Mouse (Mus musculus): Measurements from ENCODE around the gene Caskin1.
A peak's percentile ranks its signal among the peaks of the same experiment; 100 is the strongest.

Gene Caskin1

GRCm38 (mm10) chr17:24531064-24531463 lies 42.7 kb downstream of the Caskin1 start:
- no peak for DNase-seq (ENCODE audit: low read depth, low spot score)

DNA sequence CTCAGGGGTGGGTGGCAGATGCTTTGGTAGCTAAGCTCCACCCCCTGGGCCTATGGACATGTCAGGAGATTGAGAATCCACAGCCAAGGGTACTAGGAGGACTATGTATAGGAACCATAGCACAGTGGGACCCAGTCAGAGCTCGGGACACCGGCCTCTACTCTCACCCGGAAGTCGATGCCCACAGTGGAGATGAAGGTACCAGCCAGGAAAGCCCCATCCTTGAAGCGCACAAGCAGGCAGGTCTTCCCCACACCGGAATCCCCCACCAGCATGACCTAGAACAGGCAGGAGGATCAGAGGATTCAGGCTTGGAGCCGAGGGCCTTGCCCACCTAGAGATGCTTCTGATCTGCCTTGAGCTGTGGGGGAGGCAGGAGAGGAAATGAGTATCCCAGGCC lies 43.6 kb downstream of the Caskin1 start:
- DNase-seq (ENCODE audit: low read depth, low spot score) = no peak

GRCm38 (mm10) chr17:24533099-24533992 lies 44.9 kb downstream of the Caskin1 start:
- DNase-seq (ENCODE audit: low read depth, low spot score) = peak; percentile 98

DNA sequence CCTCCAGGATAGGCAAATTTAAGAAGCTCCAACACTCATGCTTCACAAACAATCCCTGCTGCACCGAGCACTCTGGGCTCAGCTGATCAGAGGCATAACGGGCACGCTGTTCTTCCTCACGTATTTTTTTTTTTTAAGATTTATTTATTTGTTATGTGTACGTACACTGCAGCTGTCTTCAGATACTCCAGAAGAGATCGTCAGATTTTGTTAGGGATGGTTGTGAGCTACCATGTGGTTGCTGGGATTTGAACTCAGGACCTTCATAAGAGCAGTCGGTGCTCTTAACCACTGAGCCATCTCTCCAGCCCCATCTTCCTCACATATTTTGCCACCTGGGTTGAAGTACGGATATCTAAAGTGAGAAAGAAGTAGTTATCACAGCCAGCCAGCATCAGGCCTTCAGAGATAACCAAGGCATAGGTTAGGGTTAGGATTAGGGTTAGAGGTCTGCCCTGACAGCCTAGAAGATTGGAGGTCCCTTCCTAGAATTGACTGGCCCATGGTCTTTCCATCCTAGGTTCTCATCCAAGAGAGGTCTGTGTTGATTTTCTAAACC lies 45.8 kb downstream of the Caskin1 start, which contains the start of gene Rab26:
Rab26 (minus strand) TSS at position 51 of the 559 bp plus-strand sequence.
- no peak for DNase-seq (ENCODE audit: low read depth, low spot score)

DNA sequence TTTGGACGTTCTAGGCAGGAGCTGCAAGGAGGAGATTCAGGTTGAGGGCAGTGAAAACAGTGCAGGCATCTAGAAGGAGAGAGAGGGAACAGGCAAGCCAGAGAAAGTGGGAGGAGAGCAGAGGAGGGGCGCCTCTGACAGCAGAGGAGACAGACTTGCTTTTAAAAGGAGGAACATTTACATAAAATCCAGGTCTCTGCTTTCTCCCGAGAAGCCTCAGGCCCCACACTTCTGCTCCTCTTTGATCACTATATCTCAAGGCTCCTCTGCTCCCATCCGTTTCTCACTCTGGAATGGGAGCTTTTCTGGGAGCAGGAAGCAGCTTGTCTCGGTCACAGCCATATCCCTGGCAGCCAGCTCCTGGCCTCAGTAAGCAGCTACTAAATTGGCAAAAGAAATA lies 46.9 kb downstream of the Caskin1 start:
- no peak for DNase-seq (ENCODE audit: low read depth, low spot score)

DNA sequence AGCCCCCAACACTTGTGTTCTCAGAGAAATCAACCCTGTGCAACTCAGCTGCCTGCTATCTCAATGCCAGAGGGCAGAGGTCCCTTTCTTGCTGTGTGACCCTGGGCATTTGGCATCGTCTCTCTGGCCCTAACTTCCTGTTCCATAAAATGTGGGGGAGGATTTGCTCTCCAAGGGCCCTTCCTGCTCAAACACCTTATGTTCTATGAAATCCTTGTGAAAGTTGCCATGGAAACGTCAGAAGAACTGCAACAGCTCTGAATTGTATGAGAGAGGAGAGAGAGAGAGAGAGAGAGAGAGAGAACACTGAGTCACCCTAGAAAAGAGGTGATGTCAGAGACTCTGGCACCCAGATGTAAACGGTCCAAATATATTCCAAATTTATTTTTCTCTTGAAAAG lies 49.1 kb downstream of the Caskin1 start:
- no peak for DNase-seq (ENCODE audit: low read depth, low spot score)

DNA sequence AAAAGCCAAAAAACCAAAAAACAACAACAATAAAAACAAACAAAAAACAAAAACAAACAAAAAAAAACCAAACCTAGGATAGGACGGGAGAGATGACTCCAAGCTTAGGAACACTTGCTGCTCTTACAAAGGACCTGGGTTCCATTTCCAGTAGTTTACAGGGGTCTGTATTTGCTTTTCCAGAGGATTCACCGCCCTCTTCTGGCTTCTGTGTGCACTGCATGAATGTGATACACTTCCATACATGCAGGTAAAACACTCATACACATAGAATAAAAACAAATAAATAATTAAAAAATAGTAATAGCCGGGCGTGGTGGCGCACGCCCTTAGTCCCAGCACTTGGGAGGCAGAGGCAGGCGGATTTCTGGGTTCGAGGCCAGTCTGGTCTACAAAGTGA lies 50.5 kb downstream of the Caskin1 start:
- DNase-seq (ENCODE audit: low read depth, low spot score) = peak; percentile 77

- DNase-seq (ENCODE audit: low read depth, low spot score) = peak; percentile 39
Measured at GRCm38 (mm10) chr17:24540375-24540774, 52.0 kb downstream of the Caskin1 start.

DNA sequence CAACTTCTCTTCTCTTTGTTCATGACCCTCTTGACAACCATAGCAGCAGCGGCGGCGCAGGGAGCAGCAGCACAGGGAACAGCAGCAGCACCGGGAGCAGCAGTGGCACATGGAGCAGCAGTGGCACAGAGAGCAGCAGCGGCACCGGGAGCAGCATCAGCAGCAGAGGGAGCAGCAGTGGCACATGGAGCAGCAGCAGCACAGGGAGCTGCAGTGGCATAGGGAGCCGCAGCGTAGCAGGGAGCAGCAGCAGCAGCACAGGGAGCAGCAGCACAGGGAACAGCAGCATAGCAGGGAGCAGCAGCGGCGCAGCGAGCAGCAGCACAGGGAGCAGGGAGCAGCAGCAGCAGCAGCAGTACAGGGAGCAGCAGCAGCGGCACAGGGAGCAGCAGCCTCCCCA lies 56.2 kb downstream of the Caskin1 start:
- peak; percentile 57 for DNase-seq (ENCODE audit: low read depth, low spot score)

DNA sequence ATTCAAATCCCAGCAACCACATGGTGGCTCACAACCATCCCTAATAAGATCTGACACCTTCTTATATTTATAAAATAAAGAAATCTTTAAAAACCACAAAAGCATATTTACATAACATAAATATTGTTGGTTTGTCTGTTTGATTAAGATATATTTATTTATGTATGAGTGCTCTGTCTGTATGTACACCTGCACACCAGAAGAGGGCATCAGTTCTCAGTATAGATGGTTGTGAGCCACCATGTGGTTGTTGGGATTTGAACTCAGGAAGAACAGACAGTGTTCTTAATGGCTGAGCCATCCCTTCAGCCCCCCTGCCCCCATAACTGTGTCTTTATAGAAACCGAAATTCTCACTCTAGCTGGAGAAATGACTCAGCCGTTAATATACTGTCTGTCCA lies 56.8 kb downstream of the Caskin1 start:
- DNase-seq (ENCODE audit: low read depth, low spot score) = no peak

DNA sequence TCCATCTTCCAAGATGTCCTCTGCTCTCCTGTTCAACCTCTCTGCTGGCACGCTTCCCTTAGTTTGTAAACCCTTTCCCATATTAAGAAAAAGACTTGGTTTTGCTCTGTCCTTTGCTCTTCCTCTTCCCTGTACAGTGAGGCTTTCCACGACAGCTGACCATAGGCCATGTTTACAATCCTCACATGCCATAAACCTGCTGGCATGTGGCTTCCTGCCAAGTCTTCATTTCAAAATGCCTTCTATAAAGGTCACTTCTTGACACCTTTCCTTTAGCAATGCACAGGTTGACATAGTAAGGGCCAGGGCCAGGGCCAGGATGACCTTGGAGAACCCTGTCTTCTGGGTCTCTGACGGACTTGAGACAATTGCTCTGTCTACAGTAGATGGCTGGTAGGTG lies 57.8 kb downstream of the Caskin1 start:
- no peak for DNase-seq (ENCODE audit: low read depth, low spot score)

- DNase-seq (ENCODE audit: low read depth, low spot score) = no peak
Measured at GRCm38 (mm10) chr17:24548435-24548834, 60.0 kb downstream of the Caskin1 start.

- peak; percentile 63 for DNase-seq (ENCODE audit: low read depth, low spot score)
Measured at GRCm38 (mm10) chr17:24548921-24549617, 60.7 kb downstream of the Caskin1 start.

DNA sequence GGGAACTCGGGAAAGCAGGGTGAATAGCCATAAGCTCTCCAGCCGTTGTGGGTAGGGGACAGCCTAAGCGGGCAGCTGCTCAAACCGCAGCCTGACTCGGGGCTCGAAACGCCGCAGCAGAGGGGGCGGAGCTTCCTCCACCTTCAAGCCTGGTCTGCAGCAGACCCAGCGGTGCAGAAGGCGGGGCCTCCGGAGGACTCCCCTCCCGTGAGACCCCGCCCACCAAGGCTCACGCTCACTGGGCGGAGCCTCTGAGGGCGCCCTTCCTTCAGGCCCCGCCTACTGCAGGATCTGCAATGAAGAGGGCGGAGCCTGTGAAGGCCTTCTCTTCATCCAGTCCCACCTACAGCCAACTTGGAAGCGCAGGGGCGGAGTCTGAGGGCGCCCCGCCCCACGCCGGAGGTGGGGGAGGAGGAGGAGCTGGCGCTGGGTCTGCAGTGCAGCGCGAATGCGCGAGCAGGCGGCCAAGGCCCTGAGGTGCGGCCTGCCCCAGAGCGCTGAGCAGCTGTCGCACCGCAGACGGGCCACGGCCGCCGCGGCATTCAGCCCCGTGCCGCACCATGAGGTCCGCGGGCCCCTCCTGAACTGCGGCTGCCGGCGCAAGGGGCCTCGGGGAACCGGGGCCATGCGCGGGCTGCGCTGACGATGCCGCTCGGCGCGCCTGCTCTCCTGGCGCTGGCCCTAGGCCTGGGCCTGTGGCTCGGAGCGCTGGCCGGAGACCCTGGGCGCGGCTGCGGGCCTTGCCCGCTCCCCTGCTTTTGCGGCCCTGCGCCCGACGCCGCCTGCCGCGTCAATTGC lies 61.4 kb downstream of the Caskin1 start, which contains the start of gene Pkd1:
Pkd1 (plus strand) TSS at position 217 of the 798 bp plus-strand sequence.
- peak; percentile 99 for DNase-seq (ENCODE audit: low read depth, low spot score)

- peak; percentile 91 for DNase-seq (ENCODE audit: low read depth, low spot score)
Measured at GRCm38 (mm10) chr17:24550416-24551049, 62.1 kb downstream of the Caskin1 start.

- no peak for DNase-seq (ENCODE audit: low read depth, low spot score)
Measured at GRCm38 (mm10) chr17:24551050-24551444, 62.6 kb downstream of the Caskin1 start.

DNA sequence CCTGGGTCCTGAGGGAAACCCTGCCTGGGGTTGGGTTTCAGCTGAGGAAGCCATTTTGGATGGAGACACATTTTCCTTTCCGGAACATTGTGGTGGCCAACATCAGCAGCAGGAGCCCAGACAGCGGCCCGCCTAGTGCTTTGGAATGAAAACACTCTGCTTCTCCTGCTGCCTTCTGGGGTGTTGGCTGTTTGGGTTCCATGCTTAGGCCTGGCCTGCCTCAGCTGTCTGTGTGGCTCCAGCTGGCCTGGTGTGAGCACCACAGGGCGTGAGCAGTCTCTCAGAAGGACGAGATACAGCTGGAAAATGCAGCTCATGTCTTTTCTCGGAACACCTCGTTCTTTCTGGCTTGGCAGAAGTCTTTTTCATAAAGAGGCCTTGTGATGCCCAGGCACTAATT lies 68.7 kb downstream of the Caskin1 start:
- peak; percentile 34 for DNase-seq (ENCODE audit: low read depth, low spot score)
